Mouse (Mus musculus) brain, embryonic 14.5 days (tissue): ENCODE measurements around the gene Catsperb.
"Not testable (repeated sequence)": the region's sequence is repeated elsewhere in the genome, so short reads cannot be mapped to it uniquely, and the experiment has no call there.

Experiments
- CTCF ChIP-seq: fragments of 200-500 bp; IDR thresholded peaks from 2 replicates; pipeline ENCODE4 v1.5.1; 2012; ENCODE audit warnings: inconsistent platforms, mild to moderate bottlenecking, moderate library complexity, borderline replicate concordance; ENCODE audit not compliant: insufficient read depth, insufficient read length; ENCODE audit errors: extremely low read depth
- POLR2A ChIP-seq: fragments of 200-500 bp; IDR thresholded peaks from 2 replicates; pipeline ENCODE4 v1.6.1; 2012; ENCODE audit warnings: mild to moderate bottlenecking, inconsistent platforms, borderline replicate concordance; ENCODE audit not compliant: poor library complexity, insufficient read depth, insufficient read length, severe bottlenecking; ENCODE audit errors: extremely low read depth

DNA sequence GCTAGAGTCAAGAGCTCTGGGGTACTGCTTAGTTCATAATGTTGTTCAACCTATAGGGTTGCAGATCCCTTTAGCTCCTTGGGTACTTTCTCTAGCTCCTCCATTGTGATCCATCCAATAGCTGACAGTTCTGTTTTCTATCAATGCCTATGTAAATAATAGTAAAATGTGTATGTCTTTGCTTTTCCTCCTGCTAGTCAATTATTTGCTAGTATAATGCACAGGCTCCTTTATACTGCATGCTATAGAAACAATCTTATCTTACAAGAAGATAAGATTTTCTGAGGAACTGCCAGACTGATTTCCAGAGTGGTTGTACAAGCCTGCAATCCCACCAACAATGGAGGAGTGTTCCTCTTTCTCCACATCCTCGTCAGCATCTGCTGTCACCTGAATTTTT is 23.0 kb upstream of the Catsperb start:
- not testable (repeated sequence) for TF ChIP-seq POLR2A, CTCF
